Mouse (Mus musculus): ENCODE measurements at regions not wholly inside any gene's neighbourhood (a gene's known extent, or its start where the extent isn't known, plus 50 kb on each side); places are given as distances from the start of the nearest gene placed in this dataset.

DNA sequence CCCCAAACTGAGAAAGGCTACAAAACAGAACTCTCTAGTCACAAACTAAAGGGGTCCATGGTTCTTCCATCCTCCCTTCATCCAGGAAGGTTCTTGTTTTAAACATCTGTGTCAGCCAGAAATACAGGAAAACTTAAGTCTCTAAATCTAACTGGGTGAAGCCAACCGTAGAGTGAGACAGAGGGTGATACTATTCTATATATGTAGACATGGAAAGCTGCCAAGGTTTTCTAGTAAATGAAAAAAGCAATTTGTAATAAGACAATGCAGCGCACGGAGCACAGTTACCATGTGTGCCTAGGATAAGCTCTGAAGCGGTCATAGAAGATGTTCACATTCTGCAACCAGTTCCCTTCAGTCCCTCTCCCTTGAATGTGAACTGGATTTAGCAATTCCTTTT lies 55.4 kb downstream of the Ppp1r3c start:
- no peak for DNase-seq (ENCODE audit: low read depth, low spot score)

DNA sequence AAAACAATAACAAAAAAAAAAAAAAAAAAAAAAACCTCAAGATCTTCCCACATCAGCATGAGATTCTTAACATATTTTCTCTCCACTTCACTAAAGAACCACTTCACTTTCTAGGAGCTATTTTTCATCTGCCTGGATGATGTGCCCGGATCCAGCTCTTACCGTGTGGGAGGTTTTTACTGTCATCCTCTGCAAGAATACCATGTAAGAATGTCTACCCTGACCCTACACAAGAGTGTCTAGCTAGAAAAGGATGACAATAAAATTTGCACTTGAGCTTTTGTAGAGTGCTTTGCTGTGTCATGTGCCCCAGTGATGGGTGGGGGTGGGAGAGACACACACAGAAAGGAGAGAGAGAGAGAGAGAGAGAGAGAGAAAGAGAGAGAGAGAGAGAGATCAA lies 56.1 kb downstream of the Ppp1r3c start:
- no peak for DNase-seq (ENCODE audit: low read depth, low spot score)

DNA sequence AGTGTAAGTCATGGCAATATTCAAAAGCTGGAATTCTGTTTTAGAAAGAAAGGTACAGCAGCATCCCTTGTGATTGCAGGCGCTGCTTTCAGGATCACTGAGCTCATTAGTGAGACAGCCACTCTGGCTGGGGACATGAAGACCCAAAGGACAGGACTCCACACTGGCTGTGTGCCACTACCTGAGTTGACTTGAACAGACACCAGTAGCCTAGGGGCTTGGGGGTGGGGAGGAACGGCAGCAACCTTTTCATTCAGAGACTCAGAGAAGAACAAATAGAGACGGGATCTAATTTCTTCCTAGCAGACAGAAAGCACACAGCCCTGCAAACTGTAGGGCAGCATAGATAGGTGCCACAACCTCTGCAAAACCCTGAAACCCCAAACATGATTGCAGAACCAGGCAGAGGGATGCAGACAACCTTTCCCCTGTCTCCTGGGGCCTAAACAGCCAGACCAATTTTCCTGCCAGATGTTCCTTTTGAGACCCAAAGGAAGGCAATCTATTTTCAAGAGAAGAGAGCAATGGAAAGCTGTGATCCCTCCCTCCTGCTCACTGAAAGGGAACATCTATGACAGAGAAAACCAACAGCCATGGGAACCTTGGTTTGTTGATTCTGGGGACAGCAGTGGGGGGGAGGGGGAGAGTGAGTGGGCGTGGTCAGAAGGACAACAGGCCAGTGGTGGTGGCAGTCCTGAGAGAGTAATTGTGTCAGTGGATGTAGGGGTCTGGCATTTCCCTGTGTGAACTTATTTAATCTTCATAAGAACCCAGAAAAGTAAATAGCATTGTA lies 57.2 kb downstream of the Ppp1r3c start:
- DNase-seq (ENCODE audit: low read depth, low spot score): peak; percentile 13

DNA sequence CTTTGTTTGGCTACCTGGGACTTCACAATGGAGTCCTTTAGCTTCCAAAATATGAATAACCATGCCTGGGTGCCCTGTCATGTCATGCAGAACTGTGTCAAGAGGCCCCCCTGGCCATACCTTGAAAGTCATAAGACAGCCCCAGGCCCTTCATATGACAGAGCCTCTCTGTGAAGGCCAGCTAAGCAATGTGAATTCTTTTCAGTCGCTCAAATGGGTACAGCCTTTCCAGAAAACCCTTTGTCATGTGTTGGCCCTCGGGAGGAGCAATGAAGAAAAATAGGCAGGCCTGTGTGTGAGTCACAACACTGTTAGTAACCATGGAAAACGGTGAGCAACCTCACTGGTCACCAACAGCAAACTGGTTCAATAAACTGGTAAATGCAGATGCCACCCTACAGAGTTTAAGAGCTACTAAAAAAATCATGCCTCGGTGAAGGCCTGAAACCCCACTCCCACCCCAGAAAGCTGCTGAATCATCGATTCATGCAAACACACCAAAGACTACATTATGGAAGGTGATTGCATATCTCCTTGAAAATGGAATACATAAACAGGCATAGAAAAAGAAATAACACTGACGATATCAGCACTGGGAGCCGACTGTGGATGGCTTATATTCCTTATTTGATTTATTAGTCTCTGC lies 57.9 kb downstream of the Ppp1r3c start:
- DNase-seq (ENCODE audit: low read depth, low spot score): no peak

DNA sequence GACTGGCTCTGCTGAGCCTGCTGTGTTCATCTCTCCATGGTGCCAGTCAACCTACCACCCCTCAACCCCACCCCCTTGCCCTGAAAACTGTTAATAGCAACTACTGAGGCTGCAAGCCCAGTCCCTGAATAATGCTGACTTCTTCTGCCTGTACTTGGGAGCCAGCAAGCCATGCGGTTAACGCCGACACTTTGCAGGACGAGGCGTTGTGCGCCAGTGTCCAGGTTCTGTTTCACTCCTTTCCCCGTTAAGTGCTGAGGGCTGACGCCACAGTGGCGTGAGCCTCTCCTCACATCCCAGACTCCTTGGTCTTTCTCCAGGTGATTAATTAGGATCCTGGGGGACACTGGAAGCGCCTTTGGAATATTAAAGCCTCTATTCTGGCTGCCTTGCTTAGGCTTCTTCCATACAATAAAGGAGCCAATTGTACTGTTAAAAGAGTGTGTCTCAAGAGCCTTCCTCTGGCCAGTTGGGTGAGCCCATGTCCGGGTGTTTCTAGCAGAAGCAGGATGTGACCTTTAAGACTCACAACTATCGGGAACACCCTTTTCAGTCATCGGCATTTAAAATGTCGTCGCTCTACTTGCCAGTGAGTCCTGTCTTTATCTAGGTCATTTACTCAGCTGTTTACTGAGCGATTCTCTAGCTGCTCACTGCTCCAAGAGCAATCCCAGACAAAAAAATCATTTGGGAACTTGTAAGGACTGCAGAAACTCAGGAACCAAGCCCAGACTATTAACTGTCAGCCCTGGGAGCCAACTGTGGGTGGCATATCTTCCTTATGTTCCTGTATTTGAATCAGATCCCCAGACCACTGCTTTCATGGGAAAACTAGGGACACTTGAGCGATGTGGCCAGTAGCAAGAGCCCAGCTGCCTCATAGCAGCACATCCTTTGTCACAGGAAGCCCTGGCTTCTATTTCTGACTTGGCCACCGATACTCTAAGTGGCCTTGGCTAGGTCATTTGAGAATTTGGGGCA lies 59.1 kb downstream of the Ppp1r3c start:
- no peak for DNase-seq (ENCODE audit: low read depth, low spot score)

DNA sequence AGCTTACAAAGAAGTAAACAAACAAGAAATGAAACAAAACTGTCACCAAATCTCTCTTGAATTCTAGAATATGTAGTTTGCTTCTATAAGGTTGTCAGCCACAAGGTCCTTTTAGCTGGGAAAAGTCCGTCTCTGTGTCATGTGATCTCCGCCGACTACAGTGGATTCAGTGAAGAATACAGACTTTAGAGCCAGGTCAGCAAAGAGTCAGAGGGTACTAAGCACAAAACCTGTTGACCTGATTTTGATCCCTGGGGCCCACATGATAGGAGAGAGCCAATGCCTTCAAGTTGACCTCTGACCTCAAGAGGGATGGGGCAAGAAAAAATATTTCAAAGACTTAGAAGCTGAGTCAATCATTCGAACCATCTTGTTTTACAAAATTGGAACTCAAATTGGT lies 61.5 kb downstream of the Ppp1r3c start:
- DNase-seq (ENCODE audit: low read depth, low spot score): no peak

DNA sequence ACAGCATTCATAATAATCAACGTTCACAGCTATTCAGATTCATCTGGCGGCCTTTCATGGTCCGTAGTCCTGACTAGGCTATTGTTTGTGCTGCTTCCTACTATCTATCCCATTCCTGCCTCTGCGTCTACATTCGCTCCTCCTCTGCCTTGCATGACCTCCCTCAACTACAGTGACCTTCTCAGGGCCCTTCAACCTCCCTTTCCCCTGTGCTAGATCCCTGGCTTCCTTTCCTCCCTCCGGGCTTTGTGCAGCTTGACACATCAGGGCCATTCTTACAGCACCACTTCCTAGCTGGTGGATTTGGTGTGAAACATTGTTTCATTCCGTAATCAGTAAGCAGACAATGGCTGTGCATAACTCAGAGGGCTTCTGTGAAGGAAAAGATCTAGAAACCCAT lies 65.6 kb downstream of the Ppp1r3c start:
- DNase-seq (ENCODE audit: low read depth, low spot score): no peak

All from retina, postnatal 7 days (tissue).